In genomic region chr19:5710581-5710980, GRCm38 (mm10) we compare ENCODE assay signal across 21 mouse cellular contexts. TPM values are rescaled to one million over a fixed set of nuclear protein-coding genes. Genes with fewer than 3 reads are reported as not detected.
DNase-seq lines count a peak whose midpoint lies in the region; ATAC-seq and TF ChIP-seq lines count a peak whose summit lies in the region.
"Had no signal": no experiment of that assay in that cellular context is flagged by ENCODE, and none has a peak within 500 bp of the region (broad histone marks: within the 10 kb centered on the region; RNA-seq: fewer than 3 reads in every experiment).

No protein-coding gene starts in this region.

- no peak for ATAC-seq in liver, embryonic 12.5 days
- no peak for ATAC-seq in liver, embryonic 15.5 days (ENCODE audit: insufficient read depth)
- ATAC-seq in liver, embryonic 11.5 days (replicated peaks; ENCODE audit: low FRiP score), result no peak
- ATAC-seq: forebrain, embryonic 14.5 days; forebrain, embryonic 16.5 days had no signal

- no peaks in the 10 kb centered on the region for H3K9me3 ChIP-seq in liver, embryonic 12.5 days (replicated peaks)
- no peaks in the 10 kb centered on the region for H3K9me3 ChIP-seq in liver, embryonic 15.5 days (replicated peaks)
- H3K9me3 ChIP-seq in liver, embryonic 11.5 days (ENCODE audit: control insufficient read depth, low read length), result no peaks in the 10 kb centered on the region
- H3K9me3 ChIP-seq: embryonic facial prominence, embryonic 13.5 days; embryonic facial prominence, embryonic 15.5 days; forebrain, embryonic 10.5 days; forebrain, embryonic 12.5 days had no signal

- no peak overlapping the region for H3K4me2 ChIP-seq in liver, embryonic 12.5 days
- no peak overlapping the region for H3K4me2 ChIP-seq in liver, embryonic 15.5 days
- no peak overlapping the region for H3K4me2 ChIP-seq in liver, embryonic 11.5 days
- H3K4me2 ChIP-seq: embryonic facial prominence, embryonic 13.5 days; embryonic facial prominence, embryonic 15.5 days; forebrain, embryonic 12.5 days had no signal

- H3K4me1 ChIP-seq in liver, embryonic 12.5 days, result peaks cover 58% of the 10 kb centered on the region
- H3K4me1 ChIP-seq in liver, embryonic 15.5 days (replicated peaks), result peaks cover 62% of the 10 kb centered on the region
- H3K4me1 ChIP-seq in liver, embryonic 11.5 days (replicated peaks; ENCODE audit: control insufficient read depth, insufficient read depth, low read length), result peaks cover 15% of the 10 kb centered on the region

- WGBS in liver, embryonic 12.5 days (ENCODE audit: insufficient replicate concordance), result 91% methylated on average over 8 of the region's 8 CpGs
- WGBS in liver, embryonic 15.5 days (ENCODE audit: insufficient replicate concordance), result 94% methylated on average over 8 of the region's 8 CpGs
- 88% methylated on average over 8 of the region's 8 CpGs for WGBS in liver, embryonic 11.5 days

- H3K27ac ChIP-seq in gastrocnemius, adult 2 months, result peak overlapping the region; percentile 84
- peak overlapping the region; percentile 15; the same call in 1 of the 2 replicates for H3K27ac ChIP-seq in liver, embryonic 12.5 days
- 0 out of 2 replicates have a peak overlapping the region, but pooled peaks have one; percentile 6 for H3K27ac ChIP-seq in liver, embryonic 15.5 days (replicated peaks)
- no peak overlapping the region for H3K27ac ChIP-seq in liver, embryonic 11.5 days (ENCODE audit: low read depth, low read length)
- H3K27ac ChIP-seq: embryonic facial prominence, embryonic 13.5 days; embryonic facial prominence, embryonic 15.5 days; forebrain, embryonic 10.5 days; forebrain, embryonic 12.5 days had no signal

- H3K27me3 ChIP-seq in liver, embryonic 12.5 days (replicated peaks), result no peaks in the 10 kb centered on the region
- no peaks in the 10 kb centered on the region for H3K27me3 ChIP-seq in liver, embryonic 15.5 days
- no peaks in the 10 kb centered on the region for H3K27me3 ChIP-seq in liver, embryonic 11.5 days (replicated peaks; ENCODE audit: control insufficient read depth, insufficient read depth, low read length)
- H3K27me3 ChIP-seq: CH12.LX; embryonic facial prominence, embryonic 13.5 days; embryonic facial prominence, embryonic 15.5 days; forebrain, embryonic 12.5 days had no signal

- H3K36me3 ChIP-seq in liver, embryonic 12.5 days, result peaks cover 100% of the 10 kb centered on the region
- peaks cover 97% of the 10 kb centered on the region for H3K36me3 ChIP-seq in liver, embryonic 15.5 days (replicated peaks)
- peaks cover 48% of the 10 kb centered on the region for H3K36me3 ChIP-seq in liver, embryonic 11.5 days (ENCODE audit: control insufficient read depth, insufficient read depth, low read length)

- H3K9ac ChIP-seq in liver, embryonic 12.5 days, result no peak overlapping the region
- no peak overlapping the region for H3K9ac ChIP-seq in liver, embryonic 15.5 days
- no peak overlapping the region for H3K9ac ChIP-seq in liver, embryonic 11.5 days (ENCODE audit: low read depth, low read length)
- H3K9ac ChIP-seq: embryonic facial prominence, embryonic 13.5 days; embryonic facial prominence, embryonic 15.5 days; forebrain, embryonic 12.5 days had no signal

- H3K4me3 ChIP-seq in gastrocnemius, adult 2 months, result peak overlapping the region; percentile 23; the same call in 1 of the 2 replicates
- no peak overlapping the region for H3K4me3 ChIP-seq in liver, embryonic 12.5 days
- no peak overlapping the region for H3K4me3 ChIP-seq in liver, embryonic 15.5 days (replicated peaks)
- H3K4me3 ChIP-seq in liver, embryonic 11.5 days (ENCODE audit: low read depth, low read length), result no peak overlapping the region
- H3K4me3 ChIP-seq: embryonic facial prominence, embryonic 13.5 days; embryonic facial prominence, embryonic 15.5 days; erythroblast, embryonic 14.5 days; forebrain, embryonic 10.5 days; forebrain, embryonic 12.5 days had no signal

- TF ChIP-seq CTCF in gastrocnemius, adult 2 months (IDR thresholded peaks at IDR 0.05), result no peak

- no peak for DNase-seq in gastrocnemius, adult 2 months
- no peak for DNase-seq in gastrocnemius, postnatal 36 days
- no peak for DNase-seq in liver
- no peak for DNase-seq in liver, embryonic 11.5 days (ENCODE audit: low spot score)

- intact Hi-C loops in gastrocnemius, adult 2 months (cut with DNase I), result no loop called here
- intact Hi-C loops in gastrocnemius, postnatal 36 days (cut with DNase I), result loop anchor here (2.0 kb wide), 1 partner anchor 70 kb away; no protein-coding TSS in a partner anchor

RNA-seq across cellular contexts. Expression of gene Kcnk7, which starts 6.4 kb away (rescaled TPM):
- total RNA-seq in gastrocnemius, adult 2 months (2021), result not detected
- total RNA-seq in gastrocnemius, postnatal 36 days (2021), result not detected
- 0.18 and 0.19 TPM in 2 replicates for polyA plus RNA-seq in liver, embryonic 12.5 days (2016; fragmentation: Nextera tagmentation; extraction: Ambion mirVana)
- 0.15 and 0.28 TPM in 2 replicates for polyA plus RNA-seq in liver, embryonic 15.5 days (2015; fragmentation: Nextera tagmentation; extraction: Ambion mirVana)
- 0.14 TPM in 1 of 2 replicates, not detected in the other for polyA plus RNA-seq in liver, embryonic 11.5 days (2014; fragmentation: Nextera tagmentation; extraction: Ambion mirVana)
- total RNA-seq: adrenal gland, adult 2 months; adrenal gland, postnatal 10 days; adrenal gland, postnatal 25 days; adrenal gland, postnatal 4 days; CH12.LX; common myeloid progenitor, adult 5-6 weeks had no signal
- polyA plus RNA-seq: adrenal gland, adult 2 months; brain, embryonic 14.5 days; embryonic facial prominence, embryonic 11.5 days; forebrain, embryonic 14.5 days had no signal

RNA-seq across cellular contexts. Expression of gene Ehbp1l1, which starts 15.5 kb away (rescaled TPM):
- 100 to 1,000 TPM; 218 to 220 TPM for total RNA-seq in gastrocnemius, adult 2 months (2021)
- total RNA-seq in gastrocnemius, postnatal 36 days (2021), result 100 to 1,000 TPM; 235 to 261 TPM
- polyA plus RNA-seq in liver, embryonic 12.5 days (2016; fragmentation: Nextera tagmentation; extraction: Ambion mirVana), result 122 and 124 TPM in 2 replicates
- 110 and 121 TPM in 2 replicates for polyA plus RNA-seq in liver, embryonic 15.5 days (2015; fragmentation: Nextera tagmentation; extraction: Ambion mirVana)
- 64.9 and 67.1 TPM in 2 replicates for polyA plus RNA-seq in liver, embryonic 11.5 days (2014; fragmentation: Nextera tagmentation; extraction: Ambion mirVana)

RNA-seq across cellular contexts. Expression of gene Fam89b, which starts 18.9 kb away (rescaled TPM):
- 10 to 100 TPM; 22.2 to 22.6 TPM for total RNA-seq in gastrocnemius, adult 2 months (2021)
- total RNA-seq in gastrocnemius, postnatal 36 days (2021), result 10 to 100 TPM; 19.7 to 22.8 TPM
- polyA plus RNA-seq in liver, embryonic 12.5 days (2016; fragmentation: Nextera tagmentation; extraction: Ambion mirVana), result 45.1 and 45.3 TPM in 2 replicates
- 39.3 and 39.8 TPM in 2 replicates for polyA plus RNA-seq in liver, embryonic 15.5 days (2015; fragmentation: Nextera tagmentation; extraction: Ambion mirVana)
- 47.5 and 49.8 TPM in 2 replicates for polyA plus RNA-seq in liver, embryonic 11.5 days (2014; fragmentation: Nextera tagmentation; extraction: Ambion mirVana)

RNA-seq across cellular contexts. Expression of gene Pcnx3, which starts 21.9 kb away (rescaled TPM):
- total RNA-seq in gastrocnemius, adult 2 months (2021), result 10 to 100 TPM; 12.6 to 14.0 TPM
- 10 to 100 TPM; 12.2 to 15.2 TPM for total RNA-seq in gastrocnemius, postnatal 36 days (2021)
- 18.4 and 18.6 TPM in 2 replicates for polyA plus RNA-seq in liver, embryonic 12.5 days (2016; fragmentation: Nextera tagmentation; extraction: Ambion mirVana)
- polyA plus RNA-seq in liver, embryonic 15.5 days (2015; fragmentation: Nextera tagmentation; extraction: Ambion mirVana), result 9.2 and 12.1 TPM in 2 replicates
- 22.5 and 25.0 TPM in 2 replicates for polyA plus RNA-seq in liver, embryonic 11.5 days (2014; fragmentation: Nextera tagmentation; extraction: Ambion mirVana)

RNA-seq across cellular contexts. Expression of gene Map3k11, which starts 22.0 kb away (rescaled TPM):
- 10 to 100 TPM in 1 of 2 experiments, 1 to 10 TPM in 1; 8.7 to 11.8 TPM for total RNA-seq in gastrocnemius, adult 2 months (2021)
- 10 to 100 TPM; 10.8 to 11.3 TPM for total RNA-seq in gastrocnemius, postnatal 36 days (2021)
- 25.8 and 27.7 TPM in 2 replicates for polyA plus RNA-seq in liver, embryonic 12.5 days (2016; fragmentation: Nextera tagmentation; extraction: Ambion mirVana)
- 16.8 and 18.4 TPM in 2 replicates for polyA plus RNA-seq in liver, embryonic 15.5 days (2015; fragmentation: Nextera tagmentation; extraction: Ambion mirVana)
- polyA plus RNA-seq in liver, embryonic 11.5 days (2014; fragmentation: Nextera tagmentation; extraction: Ambion mirVana), result 27.4 and 28.1 TPM in 2 replicates
